Mouse (Mus musculus) CH12.LX (cell line): ENCODE data around the gene Tm9sf2.

ENCODE experiments used
- CTCF ChIP-seq, 2 experiments: IDR thresholded peaks in 1 of 2; conservative IDR thresholded peaks in 1 of 2; 2 replicates each; pipeline ENCODE4 v1.5.1; 2011 to 2012; ENCODE audit warnings: low read depth in 2 of 2, low read length in 2 of 2, improper control_type of control experiment in 1 of 2, inconsistent platforms in 1 of 2, mild to moderate bottlenecking in 1 of 2, moderate library complexity in 1 of 2
- HCFC1 ChIP-seq: IDR thresholded peaks from 2 replicates; pipeline ENCODE4 v1.6.1; 2012; ENCODE audit warnings: low read depth, mild to moderate bottlenecking, inconsistent platforms, low read length, improper control_type of control experiment
- MAFK ChIP-seq: IDR thresholded peaks from 2 replicates; pipeline ENCODE4 v1.6.1; 2011; ENCODE audit warnings: low read length, improper control_type of control experiment; ENCODE audit not compliant: insufficient replicate concordance
- NRF1 ChIP-seq: IDR thresholded peaks from 2 replicates; pipeline ENCODE4 v1.6.1; 2014; ENCODE audit warnings: low read depth, mild to moderate bottlenecking, inconsistent platforms, low read length, improper control_type of control experiment, moderate library complexity
- POLR2A ChIP-seq: IDR thresholded peaks from 2 replicates; pipeline ENCODE4 v1.6.1; 2011; ENCODE audit warnings: low read depth, mild to moderate bottlenecking, improper control_type of control experiment, low read length
- USF2 ChIP-seq: conservative IDR thresholded peaks from 2 replicates; pipeline ENCODE4 v1.6.1; 2011; ENCODE audit warnings: low read depth, low read length, improper control_type of control experiment
- ZKSCAN1 ChIP-seq: IDR thresholded peaks from 2 replicates; pipeline ENCODE4 v1.6.1; 2012; ENCODE audit warnings: low read depth, inconsistent platforms, low read length, improper control_type of control experiment, borderline replicate concordance

DNA sequence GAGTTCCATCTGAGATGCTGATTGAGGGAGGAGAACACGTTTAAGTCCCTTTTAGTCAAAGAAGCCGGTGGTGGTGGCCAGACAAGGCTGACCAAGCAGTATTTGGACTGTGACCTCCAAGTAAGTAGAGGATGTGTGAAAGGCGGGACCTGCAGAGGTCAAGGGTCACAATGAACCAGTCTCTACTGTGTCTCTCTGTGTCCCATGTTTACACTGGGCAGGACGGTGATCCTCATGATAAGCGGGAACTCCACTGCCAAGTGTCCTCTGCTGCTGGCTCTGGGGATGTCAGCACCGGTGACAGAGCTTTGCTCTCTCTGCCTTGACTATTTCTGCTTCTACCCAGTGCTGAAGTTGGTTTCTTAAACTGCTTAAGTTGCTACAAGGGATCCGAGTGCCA lies 64.2 kb downstream of the Tm9sf2 start:
- TF ChIP-seq POLR2A: no peak
- no peak for TF ChIP-seq CTCF (conservative IDR thresholded peaks at IDR 0.05 in 1 of 2, IDR thresholded peaks at IDR 0.05 in 1 of 2; ENCODE audit: low read depth in 2 of 2, low read length in 2 of 2)
- no peak for TF ChIP-seq MAFK
- no peak for TF ChIP-seq ZKSCAN1
- TF ChIP-seq HCFC1: no peak
- no peak for TF ChIP-seq USF2
- TF ChIP-seq NRF1: no peak
